Mouse (Mus musculus): ENCODE results near the gene Lin37.
A peak's percentile ranks its signal among the peaks of the same experiment; 100 is the strongest.

Lin37 gene

GRCm38 (mm10) chr7:30586455-30587020 is 26.9 kb upstream of the Lin37 start:
- DNase-seq: no peak

DNA sequence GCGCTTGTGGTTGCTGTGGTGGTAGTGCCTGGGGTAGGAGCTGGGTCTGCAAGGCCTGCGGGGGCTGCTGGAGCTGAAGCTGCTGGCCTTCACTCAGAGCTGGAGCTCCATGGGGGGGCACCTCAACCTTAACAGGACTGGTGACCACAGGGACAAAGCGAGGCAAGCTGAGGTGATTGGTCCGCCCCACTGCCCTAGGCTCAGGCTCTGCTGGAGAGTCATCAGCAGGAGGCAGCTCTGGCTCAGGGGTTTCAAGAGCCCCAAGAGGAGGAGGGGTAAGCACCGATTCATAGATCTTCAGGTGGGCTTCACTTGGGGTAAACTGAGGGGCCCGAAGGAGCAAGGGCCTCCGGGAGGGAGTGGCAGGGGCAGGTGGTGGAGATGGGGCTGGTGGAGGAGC is 25.5 kb upstream of the Lin37 start:
- DNase-seq: no peak

- DNase-seq: no peak
Observed at GRCm38 (mm10) chr7:30584339-30584738, 24.7 kb upstream of the Lin37 start.

DNA sequence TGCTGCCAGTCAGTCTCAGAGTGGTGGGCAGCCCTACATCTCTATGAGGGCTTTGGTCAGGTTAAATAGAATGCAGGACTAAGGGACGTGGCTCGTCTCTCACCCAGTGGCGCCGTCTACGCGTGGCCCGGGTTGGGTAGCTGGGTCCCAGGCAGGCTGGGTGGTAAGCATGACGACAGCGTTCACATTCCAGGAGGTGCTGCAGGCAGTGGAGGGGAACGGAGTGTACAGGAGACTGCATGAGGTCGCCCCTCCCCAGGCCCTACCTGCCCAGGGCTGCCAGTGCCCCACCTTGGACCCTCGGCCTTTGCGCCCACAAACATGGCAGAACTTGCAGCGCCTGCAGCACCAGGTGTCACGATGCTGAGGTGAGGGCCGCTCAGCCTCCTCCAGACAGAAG is 21.9 kb upstream of the Lin37 start:
- DNase-seq: no peak

DNA sequence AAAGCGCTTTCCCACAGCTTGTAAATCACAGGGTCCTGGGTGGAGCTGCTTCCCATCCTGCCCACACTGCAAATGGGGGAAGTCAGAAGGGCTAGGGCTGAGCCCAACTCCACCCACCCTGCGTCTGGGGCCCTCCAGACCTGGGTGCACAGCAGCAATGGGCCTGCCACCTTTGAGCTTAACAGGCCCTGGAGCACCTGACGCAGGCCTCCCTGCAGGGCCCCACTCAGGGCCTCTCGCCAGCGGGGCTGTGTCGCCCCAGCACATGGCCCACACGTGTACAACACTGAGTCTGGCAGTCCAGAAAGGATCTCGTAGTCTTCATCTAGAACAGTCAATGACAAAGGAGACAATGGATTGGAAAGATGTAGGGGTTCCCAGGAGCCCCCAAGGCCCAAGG is 20.3 kb upstream of the Lin37 start:
- DNase-seq: no peak

DNA sequence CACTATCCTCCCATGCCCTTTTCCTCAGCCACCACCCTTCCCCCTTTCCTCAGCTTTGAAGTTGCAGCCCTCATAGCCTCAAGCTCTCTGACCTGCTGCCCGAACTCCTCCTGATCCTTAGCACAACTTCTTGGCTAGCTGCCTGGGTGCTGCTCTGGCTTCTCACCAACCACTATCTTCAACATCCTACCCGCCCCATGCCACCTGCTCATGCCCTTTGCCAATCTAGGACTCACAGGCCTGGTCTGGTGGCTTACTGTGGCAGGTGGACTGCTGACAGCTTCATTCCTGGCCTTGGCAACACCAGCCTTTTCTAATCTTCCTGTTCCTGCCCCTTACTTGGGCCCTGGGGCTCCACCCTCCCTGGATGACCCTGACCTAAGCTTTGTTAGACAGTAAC is 13.3 kb upstream of the Lin37 start:
- DNase-seq: no peak

DNA sequence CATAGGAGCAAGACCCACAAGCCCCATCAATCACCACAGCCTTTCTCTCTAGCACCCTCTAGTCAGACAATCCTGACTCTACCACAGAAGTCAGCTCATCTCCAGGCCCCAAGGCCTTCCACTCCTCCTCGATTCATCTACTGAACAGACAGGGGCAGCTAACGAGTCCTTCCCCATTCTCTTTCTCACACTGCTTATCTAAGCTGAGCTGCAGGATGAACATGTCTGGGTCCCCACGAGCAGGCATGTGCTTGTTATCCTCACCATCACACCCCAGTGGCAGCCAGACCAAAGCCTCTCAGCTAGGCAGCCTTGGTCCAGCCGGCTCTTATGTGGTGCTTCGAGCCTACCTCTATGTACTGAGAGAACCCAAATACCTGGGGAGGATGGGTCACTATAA is 12.8 kb upstream of the Lin37 start:
- no peak for DNase-seq

DNA sequence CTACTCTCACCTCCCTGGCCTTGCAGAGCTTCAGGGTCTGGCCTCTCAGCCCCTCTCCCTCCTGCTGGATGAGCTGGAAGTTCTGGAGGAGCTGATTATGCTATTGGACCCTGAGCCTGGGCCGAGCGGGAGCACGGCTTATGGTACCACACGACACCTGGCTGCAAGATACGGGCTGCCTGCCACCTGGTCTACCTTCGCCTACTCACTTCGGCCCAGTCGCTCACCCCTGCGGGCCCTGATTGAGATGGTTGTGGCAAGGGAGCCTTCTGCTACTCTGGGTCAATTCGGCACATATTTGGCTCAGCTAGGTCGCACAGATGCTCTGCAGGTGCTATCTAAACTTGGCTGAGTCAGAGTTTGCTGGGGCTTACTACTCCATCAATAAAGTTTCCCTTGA is 7.9 kb upstream of the Lin37 start:
- no peak for DNase-seq

DNA sequence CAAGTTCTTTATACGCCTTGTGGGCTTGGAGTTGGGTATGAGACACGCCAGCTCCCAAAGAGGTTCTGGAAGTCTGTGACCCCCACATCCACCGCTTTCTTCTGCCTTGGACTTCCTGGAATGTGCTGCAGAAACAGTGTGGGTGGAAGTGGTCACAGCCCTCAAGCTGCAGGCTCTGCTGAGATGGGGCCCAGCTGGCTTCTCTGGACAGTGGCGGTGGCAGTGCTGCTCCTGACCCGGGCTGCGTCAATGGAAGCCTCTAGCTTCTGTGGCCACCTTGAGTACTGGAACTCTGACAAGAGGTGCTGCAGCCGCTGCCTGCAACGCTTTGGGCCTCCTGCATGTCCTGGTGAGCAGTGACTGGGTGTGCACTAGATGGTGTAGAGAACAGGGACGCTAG is 6.4 kb upstream of the Lin37 start:
- no peak for DNase-seq

GRCm38 (mm10) chr7:30564970-30565571 is 5.4 kb upstream of the Lin37 start, which contains the start of gene Igflr1:
Gene Igflr1, plus strand, starts transcription at chr7:30565427.
- DNase-seq: no peak

GRCm38 (mm10) chr7:30563906-30564280 is 4.3 kb upstream of the Lin37 start:
- no peak for DNase-seq

GRCm38 (mm10) chr7:30563117-30563905 is 3.7 kb upstream of the Lin37 start, which contains the start of the genes U2af1l4, Gm49396 and Psenen:
Gene U2af1l4, plus strand, starts transcription at chr7:30563301.
Gene Gm49396, plus strand, starts transcription at chr7:30563344.
Gene Psenen, minus strand, starts transcription at chr7:30563627.
- peak; percentile 99 for DNase-seq

GRCm38 (mm10) chr7:30562526-30563116 is 3.0 kb upstream of the Lin37 start:
- DNase-seq: no peak

GRCm38 (mm10) chr7:30560296-30560695 is 658 bp upstream of the Lin37 start:
- no peak for DNase-seq

- no peak for DNase-seq
Observed at GRCm38 (mm10) chr7:30558656-30559442, 789 bp downstream of the Lin37 start.

DNA sequence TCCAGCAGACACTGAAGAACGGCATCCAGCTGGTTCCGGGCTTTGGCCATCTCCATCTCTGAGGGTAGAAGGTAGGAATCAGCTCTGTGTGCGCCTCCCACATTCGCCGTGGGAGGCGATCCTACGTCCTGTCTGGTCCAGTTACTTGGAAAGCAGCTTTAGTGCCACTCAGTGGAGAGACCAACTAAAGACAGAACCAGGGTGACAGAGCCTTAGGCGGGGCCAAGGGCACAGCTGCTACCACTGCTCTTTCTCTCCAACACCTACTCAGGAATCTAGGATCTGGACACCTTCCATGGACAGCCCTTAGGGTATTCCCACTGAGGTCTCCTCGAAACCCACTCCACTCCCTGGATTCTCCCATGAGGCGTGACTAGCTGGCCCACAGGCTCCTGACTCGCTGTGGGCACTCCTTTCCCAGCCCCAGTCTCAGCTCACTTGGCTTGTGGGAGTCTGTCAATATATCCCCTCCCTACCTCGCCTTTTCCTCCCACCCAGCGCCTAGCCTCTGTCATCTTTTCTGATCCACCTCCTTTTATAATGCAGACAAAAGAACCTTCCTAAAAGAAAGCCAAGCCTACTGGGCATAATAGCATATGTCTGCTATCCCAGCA is 1.6 kb downstream of the Lin37 start:
- DNase-seq: no peak

DNA sequence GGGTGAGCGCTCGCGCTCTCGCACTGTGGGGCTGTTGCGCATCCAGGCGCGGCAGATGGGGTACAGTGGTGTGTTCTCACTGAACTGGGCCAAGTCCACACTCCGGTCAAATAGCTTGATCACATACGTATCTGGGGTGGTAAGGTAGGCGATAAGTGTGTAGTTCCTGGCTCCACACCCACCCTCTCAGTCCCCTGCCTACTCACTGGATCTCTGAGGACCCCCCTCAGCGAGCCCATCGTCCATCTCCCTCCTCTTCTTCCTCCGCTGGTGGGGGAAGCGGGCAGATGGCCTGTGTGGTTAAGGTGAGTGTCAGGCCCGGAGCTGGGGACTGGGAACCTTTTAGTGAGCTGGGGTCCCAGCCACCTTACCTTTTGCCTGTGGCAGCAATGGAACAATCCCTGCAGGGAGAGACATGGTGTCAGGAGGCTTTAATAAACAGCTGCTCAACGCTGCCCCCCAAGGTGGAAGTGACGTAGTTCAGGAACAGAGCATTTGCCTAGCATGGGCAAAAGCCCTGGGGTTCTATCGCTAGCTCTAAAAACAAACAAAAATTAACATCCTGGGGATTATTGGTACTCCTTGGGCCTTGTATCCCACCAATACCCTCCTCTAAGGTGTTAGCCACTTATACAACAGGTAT is 2.6 kb downstream of the Lin37 start:
- DNase-seq: peak; percentile 35

- DNase-seq: no peak
Observed at GRCm38 (mm10) chr7:30553810-30554584, 5.6 kb downstream of the Lin37 start.

- peak; percentile 64 for DNase-seq
Observed at GRCm38 (mm10) chr7:30553021-30553589, 6.5 kb downstream of the Lin37 start.

All from retina, postnatal 1 day (tissue).